Mouse (Mus musculus) heart, embryonic 11.5 days (tissue): Measurements from ENCODE around the gene Mpv17l2. TPM values are rescaled to one million over a fixed set of nuclear protein-coding genes. Genes with fewer than 3 reads are reported as not detected.

Experiments
- ATAC-seq: fragments of 200-750 bp; cut with Nextera tagmentation; replicated peaks from 2 replicates; pipeline ENCODE4 v1.8.0; 2017; ENCODE audit warnings: moderate library complexity; ENCODE audit not compliant: insufficient number of reproducible peaks, low FRiP score, low TSS enrichment
- H3K27ac ChIP-seq: fragments of 300-500 bp; sonication (generic); 2 replicates; pipeline ENCODE4 v1.5.1; 2014; ENCODE audit warnings: mild to moderate bottlenecking, low read depth, low read length
- H3K27me3 ChIP-seq: fragments of 300-500 bp; sonication (generic); 2 replicates; pipeline ENCODE4 v1.6.1; 2014; ENCODE audit warnings: mild to moderate bottlenecking, low read length, mixed read lengths; ENCODE audit not compliant: control insufficient read depth, insufficient read depth
- H3K36me3 ChIP-seq: fragments of 300-500 bp; sonication (generic); 2 replicates; pipeline ENCODE4 v1.6.1; 2014; ENCODE audit warnings: mild to moderate bottlenecking, low read length, moderate library complexity, mixed read lengths; ENCODE audit not compliant: control insufficient read depth, insufficient read depth
- H3K4me1 ChIP-seq: fragments of 300-500 bp; sonication (generic); 2 replicates; pipeline ENCODE4 v1.6.1; 2014; ENCODE audit warnings: low read length; ENCODE audit not compliant: control insufficient read depth, insufficient read depth
- H3K4me2 ChIP-seq: fragments of 300-500 bp; sonication (generic); 2 replicates; pipeline ENCODE4 v1.6.1; 2014; ENCODE audit warnings: mild to moderate bottlenecking, moderate library complexity
- H3K4me3 ChIP-seq: fragments of 300-500 bp; sonication (generic); 2 replicates; pipeline ENCODE4 v1.5.1; 2014; ENCODE audit warnings: low read depth, low read length
- H3K9ac ChIP-seq: fragments of 300-500 bp; sonication (generic); 2 replicates; pipeline ENCODE4 v1.6.1; 2014; ENCODE audit warnings: mild to moderate bottlenecking, low read depth, low read length, moderate library complexity
- H3K9me3 ChIP-seq: fragments of 300-500 bp; sonication (generic); replicated peaks from 2 replicates; pipeline ENCODE4 v1.6.1; 2016; ENCODE audit warnings: low read length; ENCODE audit not compliant: control insufficient read depth
- WGBS: fragments of 180-500 bp; shearing (Covaris S2); extraction: QIAGEN DNeasy Blood & Tissue Kit; methylation state at CpG from one replicate; pipeline ENCODE4 v1.1.7; 2014; ENCODE audit not compliant: insufficient replicate concordance; 5-methylcytosine and 5-hydroxymethylcytosine counted together
- polyA plus RNA-seq: library from polyadenylated mRNA; unstranded; fragments of >200 nt; fragmentation: Nextera tagmentation; extraction: Ambion mirVana; gene quantifications from 2 replicates; pipeline ENCODE4 v1.2.1, GENCODE M21; 2014

Mpv17l2 gene
- polyA plus RNA-seq, 1 experiment from 2014 or later = 42.5 TPM

DNA sequence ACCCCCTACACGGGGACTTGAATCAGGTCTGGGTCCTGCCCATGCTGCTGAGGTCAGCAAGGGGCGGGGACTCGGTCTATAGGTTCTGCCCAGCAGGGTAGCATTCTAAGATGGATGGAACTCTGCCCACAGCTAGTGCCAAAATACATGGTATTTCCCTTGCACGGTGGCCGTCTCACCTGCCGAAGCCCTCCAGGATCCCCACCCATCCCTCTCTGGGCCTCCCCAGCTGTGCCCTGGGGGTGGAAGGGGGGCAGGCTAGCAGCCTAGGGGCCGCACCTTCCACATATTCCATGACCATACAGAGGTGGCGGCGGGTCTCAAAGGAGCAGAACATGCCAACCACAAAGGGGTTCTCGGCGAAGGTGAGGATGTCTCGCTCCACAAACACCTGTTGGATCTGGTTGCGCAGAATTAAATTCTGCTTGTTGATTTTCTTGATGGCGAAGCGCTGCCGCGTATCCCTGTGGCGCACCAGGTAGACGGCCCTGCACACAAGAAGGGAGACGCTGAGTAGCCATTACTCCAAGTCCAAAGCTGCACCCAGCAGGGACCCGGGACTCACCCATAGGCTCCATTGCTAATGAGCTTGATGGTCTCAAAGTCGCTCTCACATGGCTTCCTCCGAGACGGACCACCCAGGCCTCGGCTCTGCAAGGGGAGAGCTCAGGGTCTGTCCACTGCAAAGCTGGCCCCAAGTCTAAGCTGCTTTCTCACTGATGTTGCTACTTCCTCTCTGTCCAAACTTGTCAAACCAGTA is 25.7 kb upstream of the Mpv17l2 start:
- Histone ChIP-seq H3K36me3 (peaks cover 23% of the 10 kb centered on the region), H3K4me3 (no peak overlapping the region), H3K27ac (no peak overlapping the region), H3K9me3 (no peaks in the 10 kb centered on the region), H3K9ac (no peak overlapping the region), H3K4me2 (no peak overlapping the region), H3K27me3 (no peaks in the 10 kb centered on the region), H3K4me1 (peaks cover 16% of the 10 kb centered on the region)
- no peak for ATAC-seq
- WGBS = 84% methylated on average over 25 of the region's 25 CpGs

DNA sequence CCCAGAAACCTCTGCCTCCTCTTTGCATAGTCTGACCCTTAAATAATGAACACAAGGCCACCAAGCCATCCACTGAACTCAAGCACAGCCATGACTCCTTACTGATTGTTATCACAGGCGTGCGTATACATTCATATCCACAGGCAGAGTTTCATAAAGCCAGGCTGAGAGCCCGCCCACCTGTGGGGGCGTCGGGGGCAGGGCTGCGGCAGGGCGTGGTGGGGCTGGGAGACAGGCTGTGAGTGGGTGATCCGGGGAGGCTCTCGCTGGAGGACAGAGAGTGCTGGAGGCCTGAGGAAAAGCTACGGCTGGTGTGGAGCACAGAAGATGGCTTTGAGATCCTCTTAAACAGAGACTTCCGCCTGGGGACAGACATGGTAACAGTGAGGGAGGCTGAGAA is 19.3 kb upstream of the Mpv17l2 start:
- Histone ChIP-seq H3K27me3 (no peaks in the 10 kb centered on the region), H3K4me1 (peaks cover 17% of the 10 kb centered on the region), H3K27ac (no peak overlapping the region), H3K9ac (0 out of 2 replicates have a peak overlapping the region, but pooled peaks have one; percentile 34), H3K36me3 (peaks cover 25% of the 10 kb centered on the region), H3K4me2 (no peak overlapping the region), H3K9me3 (no peaks in the 10 kb centered on the region), H3K4me3 (no peak overlapping the region)
- WGBS = 72% methylated on average over 11 of the region's 11 CpGs
- no peak for ATAC-seq

DNA sequence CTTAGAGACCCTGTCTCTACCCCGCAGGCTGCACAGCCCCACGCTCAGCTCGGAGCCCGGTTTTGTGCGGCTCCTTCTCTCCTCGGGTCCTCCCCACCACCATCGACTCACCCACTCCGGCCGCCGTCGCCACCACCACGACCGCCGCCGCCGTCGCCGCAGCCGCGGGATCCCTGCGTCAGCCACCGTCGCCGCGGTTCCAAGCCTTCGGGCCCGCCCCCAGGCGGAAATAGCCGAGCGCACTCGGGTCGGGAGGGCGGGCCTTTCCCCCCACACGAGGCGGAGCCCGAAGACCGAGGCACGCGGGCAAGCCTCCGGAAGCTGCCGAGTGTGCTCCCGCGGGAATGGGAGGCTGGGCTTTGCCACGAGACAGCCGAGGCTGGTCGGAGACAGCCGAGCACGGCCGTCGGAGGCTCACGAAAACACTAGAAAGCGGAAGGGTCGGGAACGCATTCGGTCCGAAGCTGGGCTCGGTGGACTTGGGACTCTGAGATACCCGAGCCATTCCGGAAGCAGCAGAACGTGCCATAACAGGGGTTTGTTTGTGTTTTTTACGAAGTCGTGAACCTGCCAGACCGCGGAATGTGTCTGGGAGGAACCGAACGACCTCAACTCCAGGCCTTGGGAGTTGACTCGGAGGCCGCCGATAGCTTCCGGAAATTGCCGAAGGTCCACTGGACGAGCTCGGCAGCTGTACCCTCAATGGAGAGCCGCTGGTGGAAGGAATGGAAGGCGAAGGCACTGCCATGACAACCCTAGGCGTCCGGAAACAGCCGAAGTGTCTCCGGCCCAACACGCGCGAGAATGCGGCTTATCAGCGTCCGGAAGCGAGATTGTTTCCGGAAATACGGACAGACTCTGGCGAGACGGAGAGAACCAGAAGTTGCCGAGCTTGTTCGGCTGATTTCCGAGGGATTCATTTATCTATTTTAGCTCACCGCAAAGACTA is 16.0 kb upstream of the Mpv17l2 start, which contains the start of gene Pik3r2:
TSS of gene Pik3r2 (minus strand) at position 218 of the 949 bp plus-strand sequence.
- Histone ChIP-seq H3K4me3 (peak within 1 kb of the TSS; percentile 73), H3K9me3 (no peaks in the 10 kb centered on the region), H3K27me3 (no peaks in the 10 kb centered on the region), H3K36me3 (peaks cover 14% of the 10 kb centered on the region), H3K4me1 (peaks cover 24% of the 10 kb centered on the region), H3K9ac (peak within 1 kb of the TSS; percentile 97), H3K4me2 (peak within 1 kb of the TSS; percentile 94), H3K27ac (peak within 1 kb of the TSS; percentile 98)
- peak; percentile 82 for ATAC-seq
- under 1% methylated on average over 94 of the region's 94 CpGs for WGBS

DNA sequence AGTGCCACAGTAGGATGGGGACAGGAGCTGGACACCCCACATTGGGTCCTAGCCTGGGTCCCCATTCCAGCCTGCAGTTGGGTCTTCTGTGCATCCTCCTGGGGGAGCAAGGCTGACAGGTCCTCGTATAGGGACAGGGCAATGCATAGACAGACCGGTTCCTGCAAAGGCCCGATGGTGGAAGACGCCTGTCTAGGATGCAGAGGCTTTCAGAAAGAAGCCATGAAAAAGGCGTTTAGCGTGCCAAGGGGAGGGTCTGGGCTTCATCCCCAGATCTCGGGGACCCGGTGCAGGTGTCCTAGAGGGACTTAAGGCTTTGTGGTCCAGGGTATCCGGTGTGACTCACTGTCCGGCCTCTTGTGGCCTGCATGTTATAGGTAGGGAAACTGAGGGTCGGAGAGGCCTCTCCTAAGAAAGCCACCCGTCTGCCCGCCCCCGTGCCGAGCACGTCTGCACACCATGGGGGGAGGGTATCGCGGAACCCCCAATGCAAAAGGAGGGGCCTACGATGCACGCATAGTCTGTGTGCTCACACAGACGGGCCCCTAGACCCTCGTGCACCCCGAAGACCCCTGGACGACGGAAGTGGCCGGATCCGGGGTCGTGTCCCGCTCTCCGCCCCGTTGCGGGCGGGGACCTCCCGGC is 15.2 kb upstream of the Mpv17l2 start:
- H3K4me1 ChIP-seq = peaks cover 24% of the 10 kb centered on the region
- H3K4me2 ChIP-seq = peak overlapping the region; percentile 94
- no peaks in the 10 kb centered on the region for H3K27me3 ChIP-seq
- WGBS = 4% methylated on average over 34 of the region's 34 CpGs
- peak overlapping the region; percentile 97 for H3K9ac ChIP-seq
- H3K9me3 ChIP-seq = no peaks in the 10 kb centered on the region
- H3K27ac ChIP-seq = peak overlapping the region; percentile 98
- H3K4me3 ChIP-seq = peak overlapping the region; percentile 73
- peaks cover 11% of the 10 kb centered on the region for H3K36me3 ChIP-seq
- peak; percentile 0; the same call in 1 of the 2 replicates for ATAC-seq

DNA sequence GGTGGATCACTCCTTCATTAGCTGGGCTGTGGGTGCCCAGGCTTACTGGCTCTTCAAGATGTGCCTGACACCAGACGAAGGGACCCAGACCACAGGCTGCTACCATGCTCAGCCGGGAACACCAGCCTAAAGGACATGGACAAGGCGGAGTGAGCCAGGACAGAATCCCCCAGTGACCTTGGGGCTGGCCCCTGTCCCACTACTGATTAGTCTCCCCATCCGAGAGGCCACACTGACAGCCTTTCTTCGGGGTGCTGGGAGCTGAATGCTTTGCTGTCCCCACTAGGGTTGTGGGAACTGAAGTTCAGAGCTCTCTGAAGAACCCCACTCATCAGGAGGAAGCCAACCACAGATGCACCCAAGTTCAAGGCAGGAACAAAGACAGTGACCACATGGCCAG is 14.5 kb upstream of the Mpv17l2 start:
- peak overlapping the region; percentile 94 for H3K4me2 ChIP-seq
- H3K4me3 ChIP-seq = peak overlapping the region; percentile 73
- peaks cover 24% of the 10 kb centered on the region for H3K4me1 ChIP-seq
- no peak overlapping the region for H3K27ac ChIP-seq
- H3K9me3 ChIP-seq = no peaks in the 10 kb centered on the region
- ATAC-seq = no peak
- 85% methylated on average over 5 of the region's 5 CpGs for WGBS
- no peaks in the 10 kb centered on the region for H3K27me3 ChIP-seq
- peaks cover 10% of the 10 kb centered on the region for H3K36me3 ChIP-seq
- no peak overlapping the region for H3K9ac ChIP-seq

DNA sequence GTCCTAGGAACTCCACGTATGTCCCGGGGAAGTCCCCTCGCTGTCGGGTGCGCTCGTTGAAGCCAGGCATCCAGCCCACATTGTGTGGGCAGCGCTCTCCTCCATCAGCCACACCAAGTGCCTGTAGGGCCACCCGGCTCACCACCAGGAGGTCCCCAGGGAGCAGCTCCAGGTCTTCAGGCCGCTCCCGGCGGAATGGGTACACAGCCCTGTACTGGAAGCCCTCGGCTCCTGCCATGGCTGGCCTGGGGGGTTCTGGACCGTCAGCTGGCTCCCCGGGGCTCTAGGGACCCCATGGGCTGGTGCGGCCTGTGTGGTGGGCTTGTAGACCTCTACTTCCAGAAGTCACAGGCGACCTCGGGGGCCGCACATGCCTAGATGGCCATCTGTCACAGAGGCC is 14.0 kb upstream of the Mpv17l2 start:
- H3K4me2 ChIP-seq = no peak overlapping the region
- H3K9me3 ChIP-seq = no peaks in the 10 kb centered on the region
- 93% methylated on average over 18 of the region's 18 CpGs for WGBS
- H3K9ac ChIP-seq = no peak overlapping the region
- no peak overlapping the region for H3K27ac ChIP-seq
- no peaks in the 10 kb centered on the region for H3K27me3 ChIP-seq
- H3K4me1 ChIP-seq = peaks cover 24% of the 10 kb centered on the region
- H3K36me3 ChIP-seq = peaks cover 10% of the 10 kb centered on the region
- ATAC-seq = no peak
- H3K4me3 ChIP-seq = no peak overlapping the region

DNA sequence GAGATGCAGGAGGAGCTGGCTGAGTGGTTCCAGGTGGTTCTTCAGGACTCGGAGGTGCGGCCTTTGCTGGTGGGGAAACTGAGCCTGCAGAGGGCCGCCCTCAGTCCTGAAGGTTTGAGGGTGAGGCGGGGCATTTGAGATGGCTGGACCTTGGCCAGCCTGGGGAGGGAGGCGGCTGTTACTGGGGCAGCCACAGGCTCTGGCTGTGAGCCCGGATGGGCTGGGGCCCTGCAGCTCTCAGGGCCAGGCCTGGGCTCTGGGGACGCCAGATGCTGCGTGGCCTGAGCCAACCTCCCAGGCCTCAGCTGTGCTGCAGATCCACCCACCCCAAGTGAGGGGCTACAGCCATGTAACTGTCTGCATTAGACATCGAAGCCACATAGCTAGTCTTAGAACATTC is 13.1 kb upstream of the Mpv17l2 start:
- Histone ChIP-seq H3K4me3 (no peak overlapping the region), H3K36me3 (peaks cover 10% of the 10 kb centered on the region)
- no peak for ATAC-seq

DNA sequence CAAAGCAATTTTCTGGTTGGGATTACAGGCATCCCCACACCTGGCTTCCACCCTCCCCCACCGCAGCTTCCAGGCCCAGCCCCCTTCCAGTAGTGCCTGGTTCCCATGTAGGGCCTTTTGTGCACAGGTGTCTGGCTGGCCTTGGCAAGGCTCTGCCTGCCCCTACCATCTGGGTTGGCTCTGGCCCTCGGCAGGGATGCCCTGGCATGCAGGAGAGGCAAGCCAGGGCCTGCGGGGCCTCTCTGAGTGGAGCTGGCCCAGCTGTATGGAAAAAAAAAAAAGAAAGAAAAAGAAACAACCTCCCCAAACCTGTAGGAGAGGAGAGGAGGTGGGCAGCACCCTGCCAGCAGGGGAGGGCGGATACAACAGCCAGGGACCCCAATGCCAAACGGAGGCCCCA is 12.7 kb upstream of the Mpv17l2 start:
- Histone ChIP-seq H3K4me1 (peaks cover 24% of the 10 kb centered on the region), H3K27me3 (no peaks in the 10 kb centered on the region), H3K4me3 (no peak overlapping the region), H3K9me3 (no peaks in the 10 kb centered on the region), H3K27ac (no peak overlapping the region), H3K9ac (no peak overlapping the region), H3K4me2 (no peak overlapping the region), H3K36me3 (peaks cover 15% of the 10 kb centered on the region)
- ATAC-seq = no peak
- 82% methylated on average over 5 of the region's 5 CpGs for WGBS

More for the DNA sequence above, 13.1 kb upstream of the Mpv17l2 start:
- H3K4me2 ChIP-seq = no peak overlapping the region
- WGBS = 74% methylated on average over 9 of the region's 9 CpGs
- H3K27ac ChIP-seq = no peak overlapping the region
- no peaks in the 10 kb centered on the region for H3K27me3 ChIP-seq
- peaks cover 24% of the 10 kb centered on the region for H3K4me1 ChIP-seq
- H3K9ac ChIP-seq = peak overlapping the region; percentile 39; the same call in 1 of the 2 replicates
- no peaks in the 10 kb centered on the region for H3K9me3 ChIP-seq
